Mouse (Mus musculus) G1E (cell line): Measurements from ENCODE around the gene Acsl6.

Experiments used
- CTCF ChIP-seq: IDR thresholded peaks from 2 replicates; pipeline ENCODE4 v1.5.1; 2012; ENCODE audit warnings: low read depth, low read length, inconsistent platforms, mixed read lengths
- GATA2 ChIP-seq: IDR thresholded peaks from 2 replicates; pipeline ENCODE4 v1.6.1; 2012; ENCODE audit warnings: low read depth, low read length, inconsistent platforms, borderline replicate concordance
- POLR2AphosphoS5 ChIP-seq: IDR thresholded peaks from 2 replicates; pipeline ENCODE4 v1.6.1; 2012; ENCODE audit warnings: low read depth, low read length, inconsistent platforms; ENCODE audit not compliant: insufficient replicate concordance
- TAL1 ChIP-seq: conservative IDR thresholded peaks from 2 replicates; pipeline ENCODE4 v1.6.1; 2012; ENCODE audit warnings: low read depth, low read length, inconsistent platforms, mixed read lengths

- TF ChIP-seq CTCF (no peak), TAL1 (no peak), GATA2 (no peak), POLR2AphosphoS5 (no peak)
Measured at GRCm38 (mm10) chr11:54303728-54304470, at the start of gene Acsl6.
